Mouse (Mus musculus) heart, postnatal 0 days (tissue): ENCODE results near the gene Sntg2. TPM values are rescaled to one million over a fixed set of nuclear protein-coding genes. Genes with fewer than 3 reads are reported as not detected.

Source experiments
- ATAC-seq: fragments of 200-750 bp; cut with Nextera tagmentation; 2 replicates; pipeline ENCODE4 v1.8.0; 2017; ENCODE audit warnings: low read depth, moderate number of reproducible peaks, moderate library complexity; ENCODE audit not compliant: insufficient read depth
- DNase-seq: peaks from one replicate; pipeline ENCODE4 v3.0.0-alpha.2; 2016; ENCODE audit warnings: low spot score
- H3K27ac ChIP-seq: fragments of 300-500 bp; sonication (generic); 2 replicates; pipeline ENCODE4 v1.5.1; 2014; ENCODE audit warnings: low read depth, mild to moderate bottlenecking
- H3K27me3 ChIP-seq: fragments of 300-500 bp; sonication (generic); 2 replicates; pipeline ENCODE4 v1.6.1; 2014; ENCODE audit warnings: low read length, mixed read lengths; ENCODE audit not compliant: control insufficient read depth, insufficient read depth
- H3K36me3 ChIP-seq: fragments of 300-500 bp; sonication (generic); replicated peaks from 2 replicates; pipeline ENCODE4 v1.6.1; 2014; ENCODE audit warnings: low read length, mixed read lengths; ENCODE audit not compliant: control insufficient read depth, insufficient read depth
- H3K4me1 ChIP-seq: fragments of 300-500 bp; sonication (generic); 2 replicates; pipeline ENCODE4 v1.6.1; 2014; ENCODE audit warnings: antibody characterized with exemption; ENCODE audit not compliant: control insufficient read depth, insufficient read depth
- H3K4me2 ChIP-seq: fragments of 300-500 bp; sonication (generic); 2 replicates; pipeline ENCODE4 v1.6.1; 2014; ENCODE audit warnings: low read depth, mild to moderate bottlenecking, low read length, moderate library complexity
- H3K4me3 ChIP-seq: fragments of 300-500 bp; sonication (generic); 2 replicates; pipeline ENCODE4 v1.5.1; 2014; ENCODE audit warnings: low read depth, low read length
- H3K9ac ChIP-seq: fragments of 300-500 bp; sonication (generic); replicated peaks from 2 replicates; pipeline ENCODE4 v1.6.1; 2014; ENCODE audit warnings: low read depth, low read length, mixed read lengths
- H3K9me3 ChIP-seq: fragments of 300-500 bp; sonication (generic); replicated peaks from 2 replicates; pipeline ENCODE4 v1.6.1; 2016; ENCODE audit warnings: low read length; ENCODE audit not compliant: control insufficient read depth
- CTCF ChIP-seq: IDR thresholded peaks from 2 replicates; pipeline ENCODE4 v1.5.1; 2016; ENCODE audit warnings: antibody characterized with exemption, control low read depth, low read depth
- EP300 ChIP-seq: IDR thresholded peaks from 2 replicates; pipeline ENCODE4 v1.6.1; 2016; ENCODE audit warnings: antibody characterized with exemption, low read depth
- WGBS: fragments of 180-500 bp; shearing (Covaris S2); extraction: QIAGEN DNeasy Blood & Tissue Kit; methylation state at CpG from one replicate; pipeline ENCODE4 v1.1.7; 2014; 5-methylcytosine and 5-hydroxymethylcytosine counted together
- polyA plus RNA-seq: library from polyadenylated mRNA; unstranded; fragments of >200 nt; fragmentation: Nextera tagmentation; extraction: Ambion mirVana; gene quantifications from 2 replicates; pipeline ENCODE4 v1.2.1, GENCODE M21; 2015
- total RNA-seq: library from RNA; depleted of rRNA; stranded (reverse); fragments of >200 nt; gene quantifications from 2 replicates; pipeline ENCODE4 v1.2.3, GENCODE M21; 2014; ENCODE audit warnings: low replicate concordance

Gene Sntg2
- total and polyA plus RNA-seq, 2 experiments from 2014 or later, result 2.8 to 13.9 TPM

DNA sequence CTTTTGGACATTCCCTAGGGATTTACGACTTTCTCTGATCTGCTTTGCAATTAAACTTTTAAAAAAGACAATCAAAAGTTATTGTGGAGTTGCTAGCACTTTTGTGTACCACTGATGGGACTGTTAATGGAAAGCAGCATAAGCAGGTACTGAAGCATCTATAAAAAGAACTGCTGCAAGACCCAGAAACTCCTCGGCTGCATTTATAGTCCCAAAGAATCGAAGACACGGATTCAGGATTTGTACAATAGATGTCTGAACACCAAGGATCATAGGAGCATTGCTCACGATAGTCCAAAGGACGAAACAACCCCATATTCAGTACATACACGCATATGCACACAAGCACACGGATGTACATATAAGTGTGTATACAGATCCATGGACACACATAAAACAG, 213.4 kb downstream of the Sntg2 start:
- H3K27ac ChIP-seq, result peak overlapping the region; percentile 83
- no peak overlapping the region for H3K4me2 ChIP-seq
- no peaks in the 10 kb centered on the region for H3K36me3 ChIP-seq
- H3K9me3 ChIP-seq, result no peaks in the 10 kb centered on the region
- no peak overlapping the region for H3K4me3 ChIP-seq
- TF ChIP-seq CTCF, result no peak
- TF ChIP-seq EP300, result no peak
- no peak overlapping the region for H3K9ac ChIP-seq
- WGBS, result 64% methylated on average over 8 of the region's 8 CpGs
- DNase-seq (peak; percentile 61), ATAC-seq (peak; percentile 70; the same call in 1 of the 2 replicates)
- peaks cover 12% of the 10 kb centered on the region for H3K4me1 ChIP-seq
- H3K27me3 ChIP-seq, result no peaks in the 10 kb centered on the region

DNA sequence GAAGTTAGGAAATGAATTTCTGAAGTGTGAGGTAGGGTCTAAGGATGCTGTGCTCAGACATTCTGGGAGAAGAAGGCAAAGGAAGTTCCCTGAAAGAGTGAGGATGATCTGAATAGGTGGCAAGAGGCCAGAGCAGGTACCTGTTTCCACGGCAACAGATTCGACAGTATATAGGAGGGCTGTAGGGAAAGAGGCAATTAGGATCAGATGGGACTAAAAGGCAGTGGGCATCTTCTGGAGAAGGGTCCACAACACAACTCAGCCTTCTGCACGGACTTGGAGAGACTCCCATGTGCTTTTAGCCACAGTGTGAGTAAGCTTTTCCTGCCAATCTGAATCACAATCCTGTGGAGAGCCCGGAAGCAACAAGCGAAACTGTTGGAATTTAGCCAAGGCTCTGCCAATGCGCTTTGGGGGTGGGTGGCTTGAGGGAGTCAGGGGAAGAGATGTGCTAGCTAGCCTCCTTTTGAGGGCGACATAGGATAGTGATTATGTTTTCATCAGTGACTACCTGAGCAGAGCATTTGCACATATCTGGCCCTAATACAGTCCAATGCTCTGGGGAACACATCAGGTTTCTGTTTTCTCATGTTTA, 219.0 kb downstream of the Sntg2 start:
- H3K9ac ChIP-seq, result no peak overlapping the region
- no peak overlapping the region for H3K4me3 ChIP-seq
- DNase-seq (no peak), ATAC-seq (no peak)
- H3K4me2 ChIP-seq, result no peak overlapping the region
- H3K9me3 ChIP-seq, result no peaks in the 10 kb centered on the region
- 39% methylated on average over 7 of the region's 7 CpGs for WGBS
- TF ChIP-seq CTCF, result no peak
- TF ChIP-seq EP300, result no peak
- H3K27me3 ChIP-seq, result no peaks in the 10 kb centered on the region
- no peaks in the 10 kb centered on the region; the same call in 1 of the 2 replicates for H3K4me1 ChIP-seq
- H3K27ac ChIP-seq, result no peak overlapping the region
- H3K36me3 ChIP-seq, result no peaks in the 10 kb centered on the region

DNA sequence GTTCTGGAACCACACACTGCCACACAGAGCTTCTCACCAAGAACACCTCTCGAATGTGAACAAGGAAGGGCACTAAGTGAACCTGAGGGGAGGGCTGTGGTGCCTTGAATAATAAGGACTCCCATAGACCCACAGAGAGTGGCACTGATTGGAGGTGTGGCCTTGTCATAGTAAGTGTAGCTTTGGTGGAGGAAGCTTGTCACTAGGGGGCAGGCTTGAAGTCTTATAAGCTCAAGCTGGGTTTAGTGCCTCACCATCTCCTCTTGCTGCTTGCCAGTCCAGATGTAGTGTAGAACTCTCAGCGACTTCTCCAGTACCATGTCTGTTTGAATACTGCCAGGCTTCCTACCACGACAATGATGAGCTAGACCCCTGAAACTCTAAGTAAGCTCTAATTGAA, 231.1 kb downstream of the Sntg2 start:
- TF ChIP-seq EP300 (no peak), CTCF (peak; percentile 56)
- ATAC-seq (no peak), DNase-seq (peak; percentile 58)
- H3K27ac ChIP-seq, result no peak overlapping the region
- H3K4me2 ChIP-seq, result no peak overlapping the region
- H3K9ac ChIP-seq, result no peak overlapping the region
- H3K4me3 ChIP-seq, result no peak overlapping the region
- H3K36me3 ChIP-seq, result no peaks in the 10 kb centered on the region
- 50% methylated on average over 3 of the region's 3 CpGs for WGBS
- no peaks in the 10 kb centered on the region for H3K4me1 ChIP-seq
- no peaks in the 10 kb centered on the region for H3K9me3 ChIP-seq
- no peaks in the 10 kb centered on the region for H3K27me3 ChIP-seq

DNA sequence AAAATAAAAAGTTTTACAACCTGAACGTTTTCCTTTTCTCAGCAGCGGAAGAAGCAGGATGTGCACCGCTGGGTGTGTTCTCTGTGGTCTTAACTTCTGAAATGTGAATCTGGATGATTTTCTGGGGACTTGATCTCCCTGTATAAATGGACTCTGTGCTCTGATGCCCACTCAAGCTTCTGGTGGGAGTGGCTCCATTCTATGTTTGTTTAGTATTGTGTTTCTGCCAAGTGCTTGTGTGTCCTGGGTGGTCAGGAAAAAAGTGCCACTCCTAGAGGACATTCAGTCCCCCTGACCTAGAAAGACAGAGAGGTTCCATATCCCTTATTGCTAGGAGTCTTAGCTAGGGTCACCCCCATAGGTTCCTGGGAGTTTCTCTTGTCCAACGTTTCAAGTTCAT, 240.7 kb downstream of the Sntg2 start, which contains the start of gene Tpo:
TSS of gene Tpo (minus strand) at position 101 of the 400 bp plus-strand sequence.
- WGBS, result 74% methylated on average over 4 of the region's 4 CpGs

DNA sequence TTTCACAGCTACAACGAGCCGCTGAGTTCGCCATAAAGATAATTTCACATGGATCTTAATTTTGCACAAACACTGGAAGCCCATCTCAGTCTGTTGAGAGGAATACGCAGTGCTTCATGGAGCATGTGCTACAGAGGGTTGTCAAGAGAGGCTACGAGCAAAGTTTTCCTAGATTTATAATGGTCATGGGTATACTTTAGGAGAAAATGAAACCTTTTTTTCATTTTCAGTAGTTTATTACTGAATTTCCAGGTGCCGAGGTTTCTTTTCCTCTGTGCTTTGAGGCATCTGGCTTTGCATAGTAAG, 243.8 kb downstream of the Sntg2 start:
- 60% methylated on average over 6 of the region's 6 CpGs for WGBS
- no peaks in the 10 kb centered on the region for H3K27me3 ChIP-seq
- no peak overlapping the region for H3K4me2 ChIP-seq
- no peak overlapping the region for H3K4me3 ChIP-seq
- H3K27ac ChIP-seq, result no peak overlapping the region
- ATAC-seq (no peak), DNase-seq (no peak)
- no peak overlapping the region for H3K9ac ChIP-seq
- no peaks in the 10 kb centered on the region for H3K4me1 ChIP-seq
- H3K9me3 ChIP-seq, result no peaks in the 10 kb centered on the region
- H3K36me3 ChIP-seq, result no peaks in the 10 kb centered on the region
- TF ChIP-seq EP300 (no peak), CTCF (no peak)

More for the DNA sequence above, 240.7 kb downstream of the Sntg2 start, which contains the start of gene Tpo:
- Histone ChIP-seq H3K4me1 (no peaks in the 10 kb centered on the region), H3K27ac (no peak within 1 kb of the TSS), H3K4me3 (no peak within 1 kb of the TSS), H3K9me3 (no peaks in the 10 kb centered on the region), H3K4me2 (no peak within 1 kb of the TSS), H3K9ac (no peak within 1 kb of the TSS), H3K27me3 (no peaks in the 10 kb centered on the region), H3K36me3 (no peaks in the 10 kb centered on the region)
- TF ChIP-seq EP300 (no peak), CTCF (no peak)
- DNase-seq (no peak), ATAC-seq (no peak)
